Mouse (Mus musculus): Measurements from ENCODE around the gene Ptpn23. TPM values are rescaled to one million over a fixed set of nuclear protein-coding genes. Genes with fewer than 3 reads are reported as not detected.
A peak's percentile ranks its signal among the peaks of the same experiment; 100 is the strongest.
"Not testable (repeated sequence)": the region's sequence is repeated elsewhere in the genome, so short reads cannot be mapped to it uniquely, and the experiment has no call there.

Ptpn23 gene
- polyA plus RNA-seq, 1 experiment = 20.4 TPM

- no peak overlapping the region for H3K27ac ChIP-seq (ENCODE audit: control insufficient read depth, insufficient read depth, low read depth, low read length, poor library complexity)
- TF ChIP-seq POLR2A (IDR thresholded peaks at IDR 0.05; ENCODE audit: borderline replicate concordance, control insufficient read depth, low read depth, low read length) = no peak
- H3K4me1 ChIP-seq (ENCODE audit: control insufficient read depth, insufficient read depth, low read length) = no peaks in the 10 kb centered on the region
- no peak overlapping the region for H3K4me3 ChIP-seq (replicated peaks; ENCODE audit: control insufficient read depth, low read depth, low read length)
- 78% methylated on average over 8 of the region's 8 CpGs for WGBS
Measured at GRCm38 (mm10) chr9:110431241-110431640, 23.2 kb upstream of the Ptpn23 start.

GRCm38 (mm10) chr9:110419511-110420112 lies 11.6 kb upstream of the Ptpn23 start, which contains the start of gene Ngp:
TSS of gene Ngp (plus strand) at chr9:110419747.
- WGBS = 52% methylated on average over 12 of the region's 12 CpGs

GRCm38 (mm10) chr9:110413785-110414184 lies 5.8 kb upstream of the Ptpn23 start:
- Histone ChIP-seq H3K4me3 (replicated peaks; ENCODE audit: control insufficient read depth, low read depth, low read length) (no peak overlapping the region), H3K27ac (ENCODE audit: control insufficient read depth, insufficient read depth, low read depth, low read length, poor library complexity) (peak overlapping the region; percentile 41), H3K4me1 (ENCODE audit: control insufficient read depth, insufficient read depth, low read length) (no peaks in the 10 kb centered on the region; the same call in 1 of the 2 replicates)
- peak; percentile 72 for TF ChIP-seq CTCF (IDR thresholded peaks at IDR 0.05; ENCODE audit: control insufficient read depth, insufficient read depth, low read length)
- TF ChIP-seq POLR2A (IDR thresholded peaks at IDR 0.05; ENCODE audit: borderline replicate concordance, control insufficient read depth, low read depth, low read length) = no peak
- WGBS = 46% methylated on average over 9 of the region's 9 CpGs

More at GRCm38 (mm10) chr9:110419511-110420112, 11.6 kb upstream of the Ptpn23 start, which contains the start of gene Ngp:
- TF ChIP-seq CTCF (IDR thresholded peaks at IDR 0.05; ENCODE audit: control insufficient read depth, insufficient read depth, low read length) = no peak
- no peak for TF ChIP-seq POLR2A (IDR thresholded peaks at IDR 0.05; ENCODE audit: borderline replicate concordance, control insufficient read depth, low read depth, low read length)
- Histone ChIP-seq H3K4me1 (ENCODE audit: control insufficient read depth, insufficient read depth, low read length) (no peaks in the 10 kb centered on the region; the same call in 1 of the 2 replicates), H3K27ac (ENCODE audit: control insufficient read depth, insufficient read depth, low read depth, low read length, poor library complexity) (peak within 1 kb of the TSS; percentile 90), H3K4me3 (replicated peaks; ENCODE audit: control insufficient read depth, low read depth, low read length) (peak within 1 kb of the TSS; percentile 64)

GRCm38 (mm10) chr9:110412926-110413325 lies 4.9 kb upstream of the Ptpn23 start:
- TF ChIP-seq CTCF (IDR thresholded peaks at IDR 0.05; ENCODE audit: control insufficient read depth, insufficient read depth, low read length) (no peak), POLR2A (IDR thresholded peaks at IDR 0.05; ENCODE audit: borderline replicate concordance, control insufficient read depth, low read depth, low read length) (no peak)
- H3K27ac ChIP-seq (ENCODE audit: control insufficient read depth, insufficient read depth, low read depth, low read length, poor library complexity) = no peak overlapping the region
- no peak overlapping the region for H3K4me3 ChIP-seq (replicated peaks; ENCODE audit: control insufficient read depth, low read depth, low read length)
- no peaks in the 10 kb centered on the region; the same call in 1 of the 2 replicates for H3K4me1 ChIP-seq (ENCODE audit: control insufficient read depth, insufficient read depth, low read length)
- 83% methylated on average over 7 of the region's 7 CpGs for WGBS

GRCm38 (mm10) chr9:110410908-110411887 lies 3.2 kb upstream of the Ptpn23 start:
- Histone ChIP-seq H3K4me1 (ENCODE audit: control insufficient read depth, insufficient read depth, low read length) (peaks cover 1% of the 10 kb centered on the region; the same call in 1 of the 2 replicates), H3K4me3 (replicated peaks; ENCODE audit: control insufficient read depth, low read depth, low read length) (no peak overlapping the region), H3K27ac (ENCODE audit: control insufficient read depth, insufficient read depth, low read depth, low read length, poor library complexity) (no peak overlapping the region)
- no peak for TF ChIP-seq POLR2A (IDR thresholded peaks at IDR 0.05; ENCODE audit: borderline replicate concordance, control insufficient read depth, low read depth, low read length)
- peak; percentile 95 for TF ChIP-seq CTCF (IDR thresholded peaks at IDR 0.05; ENCODE audit: control insufficient read depth, insufficient read depth, low read length)
- 34% methylated on average over 6 of the region's 6 CpGs for WGBS

- peaks cover 1% of the 10 kb centered on the region; the same call in 1 of the 2 replicates for H3K4me1 ChIP-seq (ENCODE audit: control insufficient read depth, insufficient read depth, low read length)
- WGBS = 1% methylated on average over 41 of the region's 41 CpGs
Measured at GRCm38 (mm10) chr9:110407311-110408098, 508 bp downstream of the Ptpn23 start.

GRCm38 (mm10) chr9:110403240-110403639 lies 4.8 kb downstream of the Ptpn23 start:
- H3K4me3 ChIP-seq (replicated peaks; ENCODE audit: control insufficient read depth, low read depth, low read length); H3K27ac ChIP-seq (ENCODE audit: control insufficient read depth, insufficient read depth, low read depth, low read length, poor library complexity); H3K4me1 ChIP-seq (ENCODE audit: control insufficient read depth, insufficient read depth, low read length): not testable (repeated sequence)
- 81% methylated on average over 4 of the region's 4 CpGs for WGBS

More at GRCm38 (mm10) chr9:110407311-110408098, 508 bp downstream of the Ptpn23 start:
- H3K27ac ChIP-seq (ENCODE audit: control insufficient read depth, insufficient read depth, low read depth, low read length, poor library complexity) = peak overlapping the region; percentile 52
- TF ChIP-seq CTCF (IDR thresholded peaks at IDR 0.05; ENCODE audit: control insufficient read depth, insufficient read depth, low read length) (no peak), POLR2A (IDR thresholded peaks at IDR 0.05; ENCODE audit: borderline replicate concordance, control insufficient read depth, low read depth, low read length) (no peak)
- peak overlapping the region; percentile 94 for H3K4me3 ChIP-seq (replicated peaks; ENCODE audit: control insufficient read depth, low read depth, low read length)
